Mouse (Mus musculus) E14TG2a.4 (cell line): ENCODE results near the gene Lgals4.

Source experiments
- CTCF ChIP-seq: conservative IDR thresholded peaks from 2 replicates; pipeline ENCODE4 v1.5.1; 2014; ENCODE audit warnings: low read length
- NANOG ChIP-seq: IDR thresholded peaks from 2 replicates; pipeline ENCODE4 v1.6.1; 2014; ENCODE audit warnings: borderline replicate concordance, low read length, mixed read lengths
- POU5F1 ChIP-seq: IDR thresholded peaks from 2 replicates; pipeline ENCODE4 v1.6.1; 2014; ENCODE audit warnings: low read length, borderline replicate concordance

- TF ChIP-seq CTCF (no peak), POU5F1 (no peak), NANOG (no peak)
These were observed 10.4 kb upstream of the Lgals4 start for GRCm38 (mm10) chr7:28822993-28823903.
